Mouse (Mus musculus) left cerebral cortex, adult 2 months (tissue): ENCODE measurements at regions not wholly inside any gene's neighbourhood (a gene's known extent, or its start where the extent isn't known, plus 50 kb on each side); places are given as distances from the start of the nearest gene placed in this dataset.
A peak's percentile ranks its signal among the peaks of the same experiment; 100 is the strongest.

Experiments
- DNase-seq, 2 experiments: peaks; one replicate each; pipeline ENCODE4 v3.0.0; 2021 to 2022; ENCODE audit warnings: low spot score in 2 of 2, mixed read lengths in 1 of 2; ENCODE audit errors: extremely low spot score in 1 of 2
- H3K27ac ChIP-seq: fragments of 200-600 bp; 2 replicates; pipeline ENCODE4 v1.8.1; 2022
- H3K4me3 ChIP-seq: fragments of 200-600 bp; 2 replicates; pipeline ENCODE4 v1.8.1; 2022
- CTCF ChIP-seq: fragments of 200-600 bp; IDR thresholded peaks from 2 replicates; pipeline ENCODE4 v1.8.1; 2022; ENCODE audit warnings: antibody characterized with exemption, mild to moderate bottlenecking, moderate library complexity
- intact Hi-C: fragments of 180-260 bp; cut with DNase I; formaldehyde crosslinking; loops from one replicate; pipeline ENCODE4 v1.15.1; 2025

GRCm38 (mm10) chr16:95835941-95836340 is 134.1 kb downstream of the Ets2 start:
- no peak for DNase-seq
- Histone ChIP-seq H3K27ac (no peak overlapping the region), H3K4me3 (no peak overlapping the region)
- intact Hi-C loops, result no loop called here
- no peak for TF ChIP-seq CTCF

- intact Hi-C loops, result loop anchor here (5.0 kb wide), 1 partner anchor 113 kb away; no protein-coding TSS in a partner anchor
Observed at GRCm38 (mm10) chr16:95834556-95835288, 132.8 kb downstream of the Ets2 start.

GRCm38 (mm10) chr16:95833455-95833854 is 131.6 kb downstream of the Ets2 start:
- Histone ChIP-seq H3K4me3 (no peak overlapping the region), H3K27ac (no peak overlapping the region)
- intact Hi-C loops, result loop anchor here (5.0 kb wide), 1 partner anchor 114 kb away; no protein-coding TSS in a partner anchor
- TF ChIP-seq CTCF, result no peak
- no peak for DNase-seq

More at GRCm38 (mm10) chr16:95834556-95835288, 132.8 kb downstream of the Ets2 start:
- Histone ChIP-seq H3K4me3 (no peak overlapping the region), H3K27ac (no peak overlapping the region)
- DNase-seq, result no peak
- no peak for TF ChIP-seq CTCF

- no peak for DNase-seq
- no peak for TF ChIP-seq CTCF
- no peak overlapping the region for H3K4me3 ChIP-seq
- intact Hi-C loops, result loop anchor here (5.0 kb wide), 1 partner anchor 115 kb away; no protein-coding TSS in a partner anchor
- H3K27ac ChIP-seq, result no peak overlapping the region; the same call in 1 of the 2 replicates
Observed at GRCm38 (mm10) chr16:95832346-95832739, 130.5 kb downstream of the Ets2 start.

- H3K27ac ChIP-seq, result peak overlapping the region; percentile 38; the same call in 1 of the 2 replicates
- TF ChIP-seq CTCF, result no peak
- intact Hi-C loops, result loop anchor here (5.0 kb wide), 1 partner anchor 116 kb away; no protein-coding TSS in a partner anchor
- H3K4me3 ChIP-seq, result no peak overlapping the region
- DNase-seq, result peak; percentile 43 to 66
Observed at GRCm38 (mm10) chr16:95831566-95832345, 129.9 kb downstream of the Ets2 start.

GRCm38 (mm10) chr16:95827402-95827737 is 125.5 kb downstream of the Ets2 start:
- DNase-seq, result no peak
- TF ChIP-seq CTCF, result no peak
- intact Hi-C loops, result no loop called here
- Histone ChIP-seq H3K4me3 (no peak overlapping the region), H3K27ac (no peak overlapping the region)

GRCm38 (mm10) chr16:95826681-95827401 is 125.0 kb downstream of the Ets2 start:
- intact Hi-C loops, result no loop called here
- no peak overlapping the region for H3K4me3 ChIP-seq
- TF ChIP-seq CTCF, result no peak
- no peak overlapping the region for H3K27ac ChIP-seq
- no peak for DNase-seq

- no peak overlapping the region for H3K4me3 ChIP-seq
- intact Hi-C loops, result no loop called here
- no peak for TF ChIP-seq CTCF
- H3K27ac ChIP-seq, result no peak overlapping the region
- no peak for DNase-seq
Observed at GRCm38 (mm10) chr16:95825723-95826122, 123.8 kb downstream of the Ets2 start.

- intact Hi-C loops, result loop anchor here (5.0 kb wide), 1 partner anchor 123 kb away; the partner anchor contains the start of gene Ets2
Observed at GRCm38 (mm10) chr16:95824720-95825534, 123.1 kb downstream of the Ets2 start.

GRCm38 (mm10) chr16:95823803-95824202 is 121.9 kb downstream of the Ets2 start:
- intact Hi-C loops, result loop anchor here (5.0 kb wide), 1 partner anchor 122 kb away; the partner anchor contains the start of gene Ets2
- DNase-seq, result no peak

More at GRCm38 (mm10) chr16:95824720-95825534, 123.1 kb downstream of the Ets2 start:
- no peak overlapping the region for H3K4me3 ChIP-seq
- H3K27ac ChIP-seq, result no peak overlapping the region
- no peak for TF ChIP-seq CTCF
- DNase-seq, result no peak

GRCm38 (mm10) chr16:95821080-95821479 is 119.2 kb downstream of the Ets2 start:
- no peak for TF ChIP-seq CTCF

More at GRCm38 (mm10) chr16:95823803-95824202, 121.9 kb downstream of the Ets2 start:
- no peak for TF ChIP-seq CTCF
- Histone ChIP-seq H3K27ac (peak overlapping the region; percentile 70), H3K4me3 (no peak overlapping the region)

More at GRCm38 (mm10) chr16:95821080-95821479, 119.2 kb downstream of the Ets2 start:
- DNase-seq, result no peak
- no peak overlapping the region for H3K27ac ChIP-seq
- H3K4me3 ChIP-seq, result no peak overlapping the region
- intact Hi-C loops, result loop anchor here (5.0 kb wide), 1 partner anchor 119 kb away; the partner anchor contains the start of gene Ets2
